Mouse (Mus musculus) B cell, adult 67 days (primary cell): Measurements from ENCODE around the gene Olfr295. TPM values are rescaled to one million over a fixed set of nuclear protein-coding genes. Genes with fewer than 3 reads are reported as not detected.

Experiments
- total RNA-seq, 2 experiments: library from RNA; stranded (reverse); gene quantifications; 4 replicates each; pipeline ENCODE4 v1.2.4; 2023

The Olfr295 gene
- not detected for total RNA-seq

DNA sequence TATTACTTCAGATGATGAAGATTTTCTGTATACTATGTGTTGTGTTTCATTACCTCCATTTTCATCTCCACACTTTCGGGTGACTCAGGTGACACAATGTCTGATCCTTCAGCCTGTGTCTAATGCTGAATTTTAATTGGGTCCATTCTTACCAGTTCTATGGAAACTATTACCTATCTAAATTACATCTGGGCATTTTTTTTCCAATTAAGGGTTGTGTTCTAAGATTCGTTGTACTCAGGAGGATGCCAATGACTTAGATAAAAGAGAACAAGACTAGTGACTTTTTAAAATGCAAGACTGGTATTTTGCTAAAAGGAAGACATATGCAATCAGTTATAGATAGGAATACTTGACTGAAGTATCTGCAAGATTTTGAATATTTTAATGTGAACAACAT is at the start of gene Olfr295:
TSS of gene Olfr295 (plus strand) at position 301 of the 400 bp plus-strand sequence.

DNA sequence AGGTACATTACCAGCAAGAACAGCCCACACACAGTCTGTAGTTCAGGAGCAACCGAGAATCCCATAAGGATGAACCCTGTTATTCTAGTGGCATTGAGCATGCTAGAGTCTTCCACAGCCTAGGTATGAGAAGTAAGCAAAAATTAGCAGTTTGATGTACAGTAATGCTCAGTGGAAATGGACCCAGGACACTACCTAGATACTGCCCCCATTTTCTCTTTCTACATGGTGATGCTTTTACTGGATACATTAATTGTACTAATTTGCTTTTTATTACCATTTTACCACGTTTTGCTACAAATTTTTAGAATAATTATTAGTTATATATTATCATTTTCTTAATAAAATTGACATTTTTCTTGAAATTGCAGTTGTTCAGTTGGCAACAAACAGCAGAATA is 32.9 kb downstream of the Olfr295 start, which contains the start of gene Olfr294:
TSS of gene Olfr294 (minus strand) at position 101 of the 400 bp plus-strand sequence.

Other genes with a start within 250 kb of the Olfr295 start
- not detected for gene Olfr307, start 246.3 kb upstream of the Olfr295 start, total RNA-seq
- not detected for gene Olfr305, start 216.9 kb upstream of the Olfr295 start, total RNA-seq
- not detected for gene Olfr304, start 197.2 kb upstream of the Olfr295 start, total RNA-seq
- gene Olfr303, start 186.1 kb upstream of the Olfr295 start, total RNA-seq, result not detected
- not detected for gene Olfr301, start 180.0 kb upstream of the Olfr295 start, total RNA-seq
- not detected for gene Olfr299, start 123.9 kb upstream of the Olfr295 start, total RNA-seq
- not detected for gene Olfr298, start 91.4 kb upstream of the Olfr295 start, total RNA-seq
- not detected for gene Olfr297, start 63.9 kb upstream of the Olfr295 start, total RNA-seq
- not detected for gene Olfr294, start 32.8 kb downstream of the Olfr295 start, total RNA-seq
- not detected for gene Olfr293, start 65.2 kb downstream of the Olfr295 start, total RNA-seq
- gene Olfr292, start 104.5 kb downstream of the Olfr295 start, total RNA-seq, result not detected
- not detected for gene Folh1, start 192.1 kb downstream of the Olfr295 start, total RNA-seq
- not detected for gene Vmn2r77, start 211.2 kb downstream of the Olfr295 start, total RNA-seq